Mouse (Mus musculus): Measurements from ENCODE around the gene Zbtb7a. TPM values are rescaled to one million over a fixed set of nuclear protein-coding genes. Genes with fewer than 3 reads are reported as not detected.
"Not testable (repeated sequence)": the region's sequence is repeated elsewhere in the genome, so short reads cannot be mapped to it uniquely, and the experiment has no call there.

Zbtb7a gene
- total RNA-seq, 2 experiments from 2014 or later = 23.3 to 25.9 TPM

GRCm38 (mm10) chr10:81176466-81177271 lies 41.6 kb downstream of the Zbtb7a start, which contains the start of gene Eef2:
Eef2 (plus strand) TSS chr10:81176631.
- peak within 1 kb of the TSS; percentile 91 for H3K4me3 ChIP-seq
- peak within 1 kb of the TSS; percentile 91 for H3K27ac ChIP-seq
- intact Hi-C loops (cut with DNase I) = loop anchor here (5.0 to 10.0 kb wide), 3 partner anchors 44 to 274 kb away; partner anchors contain the start of gene Timm13
- no peak for TF ChIP-seq CTCF (IDR thresholded peaks at IDR 0.05)
- peak; percentile 100 for DNase-seq

- DNase-seq = peak; percentile 66
- H3K27ac ChIP-seq = peak overlapping the region; percentile 91
- peak overlapping the region; percentile 91 for H3K4me3 ChIP-seq
- TF ChIP-seq CTCF (IDR thresholded peaks at IDR 0.05) = no peak
- intact Hi-C loops (cut with DNase I) = loop anchor here (5.0 to 10.0 kb wide), 3 partner anchors 45 to 275 kb away; partner anchors contain the start of gene Timm13
These were observed 42.5 kb downstream of the Zbtb7a start for GRCm38 (mm10) chr10:81177491-81177925.

- TF ChIP-seq CTCF (IDR thresholded peaks at IDR 0.05) = no peak
- DNase-seq = peak; percentile 51
- Histone ChIP-seq H3K27ac (peak overlapping the region; percentile 91), H3K4me3 (peak overlapping the region; percentile 91)
- intact Hi-C loops (cut with DNase I) = loop anchor here (5.0 to 10.0 kb wide), 3 partner anchors 46 to 276 kb away; partner anchors contain the start of gene Timm13
These were observed 43.1 kb downstream of the Zbtb7a start for GRCm38 (mm10) chr10:81177958-81178712.

GRCm38 (mm10) chr10:81178927-81179326 lies 43.9 kb downstream of the Zbtb7a start:
- TF ChIP-seq CTCF (IDR thresholded peaks at IDR 0.05) = no peak
- H3K4me3 ChIP-seq = peak overlapping the region; percentile 91
- no peak for DNase-seq
- H3K27ac ChIP-seq = no peak overlapping the region
- intact Hi-C loops (cut with DNase I) = loop anchor here (5.0 to 10.0 kb wide), 3 partner anchors 47 to 277 kb away; partner anchors contain the start of gene Timm13

GRCm38 (mm10) chr10:81179451-81180342 lies 44.7 kb downstream of the Zbtb7a start:
- intact Hi-C loops (cut with DNase I) = loop anchor here (5.0 to 10.0 kb wide), 3 partner anchors 47 to 277 kb away; partner anchors contain the start of gene Timm13
- Histone ChIP-seq H3K4me3 (no peak overlapping the region; the same call in 1 of the 2 replicates), H3K27ac (no peak overlapping the region)
- TF ChIP-seq CTCF (IDR thresholded peaks at IDR 0.05) = no peak
- no peak for DNase-seq

- TF ChIP-seq CTCF (IDR thresholded peaks at IDR 0.05) = no peak
- peak overlapping the region; percentile 28 for H3K27ac ChIP-seq
- no peak for DNase-seq
- H3K4me3 ChIP-seq = no peak overlapping the region
- intact Hi-C loops (cut with DNase I) = no loop called here
These were observed 45.9 kb downstream of the Zbtb7a start for GRCm38 (mm10) chr10:81180946-81181345.

GRCm38 (mm10) chr10:81181860-81182259 lies 46.8 kb downstream of the Zbtb7a start:
- Histone ChIP-seq H3K27ac (peak overlapping the region; percentile 74), H3K4me3 (peak overlapping the region; percentile 81)
- peak; percentile 46 for DNase-seq
- intact Hi-C loops (cut with DNase I) = not testable (repeated sequence)

- no peak for TF ChIP-seq CTCF (IDR thresholded peaks at IDR 0.05)
- H3K4me3 ChIP-seq = peak within 1 kb of the TSS; percentile 81
- peak; percentile 96 for DNase-seq
- H3K27ac ChIP-seq = peak within 1 kb of the TSS; percentile 89
- intact Hi-C loops (cut with DNase I) = no loop called here
These were observed 47.6 kb downstream of the Zbtb7a start, which contains the start of gene Dapk3 for GRCm38 (mm10) chr10:81182336-81183333. Dapk3 (plus strand) TSS chr10:81183005.

- intact Hi-C loops (cut with DNase I) = no loop called here
- no peak for TF ChIP-seq CTCF (IDR thresholded peaks at IDR 0.05)
- Histone ChIP-seq H3K27ac (peak within 1 kb of the TSS; percentile 89), H3K4me3 (peak within 1 kb of the TSS; percentile 81)
- DNase-seq = no peak
These were observed 48.8 kb downstream of the Zbtb7a start, which contains the start of gene 4930442H23Rik for GRCm38 (mm10) chr10:81183805-81184204. 4930442H23Rik (minus strand) TSS chr10:81183849.

GRCm38 (mm10) chr10:81184765-81185164 lies 49.7 kb downstream of the Zbtb7a start:
- intact Hi-C loops (cut with DNase I) = no loop called here
- no peak for TF ChIP-seq CTCF (IDR thresholded peaks at IDR 0.05)
- H3K27ac ChIP-seq = peak overlapping the region; percentile 20; the same call in 1 of the 2 replicates
- peak; percentile 19 for DNase-seq
- H3K4me3 ChIP-seq = no peak overlapping the region

Data from gastrocnemius, adult 2 months (tissue).